Mouse (Mus musculus): ENCODE data around the gene Plet1. TPM values are rescaled to one million over a fixed set of nuclear protein-coding genes. Genes with fewer than 3 reads are reported as not detected.
A peak's percentile ranks its signal among the peaks of the same experiment; 100 is the strongest.

Plet1 gene
- total and polyA plus RNA-seq, 3 experiments: 0.08 to 0.19 TPM; not detected in 1

GRCm38 (mm10) chr9:50462494-50463204, 31.7 kb upstream of the Plet1 start:
- H3K4me1 ChIP-seq (ENCODE audit: control insufficient read depth in 1 of 2, insufficient read depth in 2 of 2): peaks cover 11 to 54% of the 10 kb centered on the region in 2 experiments
- H3K79me2 ChIP-seq (replicated peaks; ENCODE audit: control insufficient read depth, extremely low read depth, insufficient read depth, poor library complexity, severe bottlenecking): no peaks in the 10 kb centered on the region
- dilution Hi-C loops (cut with MboI; ENCODE audit: extremely low pct_ligation_motif_present, extremely low pct_unique_long_range_greater_than_20kb, low sequenced_read_pairs) (no loop called here), in situ Hi-C loops (cut with MboI; ENCODE audit: low pct_ligation_motif_present, low pct_unique_long_range_greater_than_20kb, low sequenced_read_pairs) (no loop called here)
- TF ChIP-seq SMC3 (IDR thresholded peaks at IDR 0.05; ENCODE audit: low read depth, low read length): peak; percentile 97
- peak; percentile 92 for TF ChIP-seq ZNF384 (IDR thresholded peaks at IDR 0.05; ENCODE audit: low read depth, low read length)
- peak; percentile 89 for TF ChIP-seq RAD21 (IDR thresholded peaks at IDR 0.05; ENCODE audit: low read depth, low read length)
- 0 out of 2 replicates have a peak, but pooled peaks have one; percentile 25 for TF ChIP-seq ELF1 (IDR thresholded peaks at IDR 0.05; ENCODE audit: low read depth, low read length)
- peak; percentile 33; the same call in 1 of the 2 replicates for TF ChIP-seq IRF4 (IDR thresholded peaks at IDR 0.05; ENCODE audit: low read depth, low read length)
- peak; percentile 77 for TF ChIP-seq ZC3H11A (IDR thresholded peaks at IDR 0.05; ENCODE audit: low read depth, low read length)
- no peak for TF ChIP-seq CHD2 (IDR thresholded peaks at IDR 0.05; ENCODE audit: low read length)
- TF ChIP-seq CTCF (conservative IDR thresholded peaks at IDR 0.05 in 1 of 2, IDR thresholded peaks at IDR 0.05 in 1 of 2; ENCODE audit: low read depth in 2 of 2, low read length in 2 of 2): peak; percentile 69 to 94
- peak; percentile 82; the same call in 1 of the 2 replicates for TF ChIP-seq ZKSCAN1 (IDR thresholded peaks at IDR 0.05; ENCODE audit: borderline replicate concordance, low read depth, low read length)
- no peak for TF ChIP-seq USF1 (IDR thresholded peaks at IDR 0.05; ENCODE audit: low read depth, low read length)
- TF ChIP-seq MXI1 (IDR thresholded peaks at IDR 0.05; ENCODE audit: low read depth, low read length): no peak
- no peak for TF ChIP-seq RCOR1 (conservative IDR thresholded peaks at IDR 0.05; ENCODE audit: low read depth, low read length)
- TF ChIP-seq BHLHE40 (IDR thresholded peaks at IDR 0.05; ENCODE audit: low read depth, low read length): no peak
- TF ChIP-seq MEF2A (IDR thresholded peaks at IDR 0.05; ENCODE audit: borderline replicate concordance, low read depth, low read length): 0 out of 2 replicates have a peak, but pooled peaks have one; percentile 14
- H3K9ac ChIP-seq (ENCODE audit: insufficient read depth, low read depth): no peak overlapping the region
- no peaks in the 10 kb centered on the region for H3K36me3 ChIP-seq (replicated peaks in 1 of 2; ENCODE audit: control insufficient read depth in 1 of 2, insufficient read depth in 1 of 2, low read length in 1 of 2)
- DNase-seq (ENCODE audit: extremely low read depth): peak; percentile 72
- H3K27ac ChIP-seq (ENCODE audit: insufficient read depth, low read depth): no peak overlapping the region
- H3K9me3 ChIP-seq (replicated peaks; ENCODE audit: low read length): no peaks in the 10 kb centered on the region
- H3K4me3 ChIP-seq (replicated peaks in 1 of 3; ENCODE audit: low read depth in 2 of 3, low read length in 2 of 3, poor library complexity in 1 of 3): no peak overlapping the region
- H3K4me2 ChIP-seq (ENCODE audit: insufficient read depth, low read depth, poor library complexity, severe bottlenecking): peak overlapping the region; percentile 21; the same call in 1 of the 2 replicates
- H3K27me3 ChIP-seq (replicated peaks): no peaks in the 10 kb centered on the region

DNA sequence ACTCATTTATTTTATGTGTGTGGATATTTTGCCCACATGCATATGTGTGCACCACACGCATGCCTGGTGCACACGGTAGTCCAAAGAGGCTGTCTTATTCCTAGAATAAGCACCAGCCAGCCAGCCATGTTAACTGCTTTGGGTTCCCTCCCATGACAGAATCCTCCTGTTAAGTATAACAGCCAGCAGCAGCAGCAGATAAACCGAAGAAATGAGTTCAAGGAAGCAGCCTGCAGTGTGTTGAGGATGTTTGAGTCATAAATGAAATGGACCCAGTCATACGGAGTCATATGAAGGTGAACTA, 31.2 kb upstream of the Plet1 start:
- no peak overlapping the region for H3K27ac ChIP-seq (ENCODE audit: insufficient read depth, low read depth)
- H3K27me3 ChIP-seq (replicated peaks): no peaks in the 10 kb centered on the region
- in situ Hi-C loops (cut with MboI; ENCODE audit: low pct_ligation_motif_present, low pct_unique_long_range_greater_than_20kb, low sequenced_read_pairs) (no loop called here), dilution Hi-C loops (cut with MboI; ENCODE audit: extremely low pct_ligation_motif_present, extremely low pct_unique_long_range_greater_than_20kb, low sequenced_read_pairs) (no loop called here)
- H3K4me1 ChIP-seq (ENCODE audit: control insufficient read depth in 1 of 2, insufficient read depth in 2 of 2): peaks cover 11 to 55% of the 10 kb centered on the region in 2 experiments
- no peak overlapping the region for H3K4me3 ChIP-seq (replicated peaks in 1 of 3; ENCODE audit: low read depth in 2 of 3, low read length in 2 of 3, poor library complexity in 1 of 3)
- no peak for DNase-seq (ENCODE audit: extremely low read depth)
- H3K9ac ChIP-seq (ENCODE audit: insufficient read depth, low read depth): no peak overlapping the region
- no peaks in the 10 kb centered on the region for H3K36me3 ChIP-seq (replicated peaks in 1 of 2; ENCODE audit: control insufficient read depth in 1 of 2, insufficient read depth in 1 of 2, low read length in 1 of 2)
- no peaks in the 10 kb centered on the region for H3K9me3 ChIP-seq (replicated peaks; ENCODE audit: low read length)
- no peak overlapping the region for H3K4me2 ChIP-seq (ENCODE audit: insufficient read depth, low read depth, poor library complexity, severe bottlenecking)
- H3K79me2 ChIP-seq (replicated peaks; ENCODE audit: control insufficient read depth, extremely low read depth, insufficient read depth, poor library complexity, severe bottlenecking): no peaks in the 10 kb centered on the region
- no peak for TF ChIP-seq GABPA (IDR thresholded peaks at IDR 0.05; ENCODE audit: insufficient replicate concordance, low read depth, low read length)
- TF ChIP-seq ZC3H11A (IDR thresholded peaks at IDR 0.05; ENCODE audit: low read depth, low read length): no peak
- TF ChIP-seq ETS1 (conservative IDR thresholded peaks at IDR 0.05; ENCODE audit: low read depth, low read length): no peak
- no peak for TF ChIP-seq IRF4 (IDR thresholded peaks at IDR 0.05; ENCODE audit: low read depth, low read length)
- TF ChIP-seq ZMIZ1 (IDR thresholded peaks at IDR 0.05; ENCODE audit: low read depth, low read length): no peak
- TF ChIP-seq RAD21 (IDR thresholded peaks at IDR 0.05; ENCODE audit: low read depth, low read length): no peak
- no peak for TF ChIP-seq UBTF (IDR thresholded peaks at IDR 0.05; ENCODE audit: low read depth, low read length)
- TF ChIP-seq MYC (IDR thresholded peaks at IDR 0.05; ENCODE audit: low read depth, low read length): no peak
- no peak for TF ChIP-seq USF2 (conservative IDR thresholded peaks at IDR 0.05; ENCODE audit: low read depth, low read length)
- no peak for TF ChIP-seq SMC3 (IDR thresholded peaks at IDR 0.05; ENCODE audit: low read depth, low read length)
- TF ChIP-seq MXI1 (IDR thresholded peaks at IDR 0.05; ENCODE audit: low read depth, low read length): no peak
- no peak for TF ChIP-seq NRF1 (IDR thresholded peaks at IDR 0.05; ENCODE audit: low read depth, low read length)
- no peak for TF ChIP-seq BHLHE40 (IDR thresholded peaks at IDR 0.05; ENCODE audit: low read depth, low read length)
- TF ChIP-seq TBP (conservative IDR thresholded peaks at IDR 0.05; ENCODE audit: low read depth, low read length): no peak
- no peak for TF ChIP-seq SIN3A (IDR thresholded peaks at IDR 0.05; ENCODE audit: low read length)
- no peak for TF ChIP-seq CHD1 (IDR thresholded peaks at IDR 0.05; ENCODE audit: low read depth, low read length)
- no peak for TF ChIP-seq USF1 (IDR thresholded peaks at IDR 0.05; ENCODE audit: low read depth, low read length)
- no peak for TF ChIP-seq CTCF (conservative IDR thresholded peaks at IDR 0.05 in 1 of 2, IDR thresholded peaks at IDR 0.05 in 1 of 2; ENCODE audit: low read depth in 2 of 2, low read length in 2 of 2)
- no peak for TF ChIP-seq EP300 (IDR thresholded peaks at IDR 0.05; ENCODE audit: low read length)
- TF ChIP-seq MAFK (IDR thresholded peaks at IDR 0.05; ENCODE audit: insufficient replicate concordance, low read length): no peak

Measured in CH12.LX (cell line).